Mouse (Mus musculus) intestine, embryonic 14.5 days (tissue): ENCODE measurements around the gene Vac14. TPM values are rescaled to one million over a fixed set of nuclear protein-coding genes. Genes with fewer than 3 reads are reported as not detected.

Source experiments
- ATAC-seq: fragments of 200-750 bp; cut with Nextera tagmentation; replicated peaks from 2 replicates; pipeline ENCODE4 v1.8.0; 2017; ENCODE audit warnings: low read depth, moderate number of reproducible peaks, moderate TSS enrichment, moderate library complexity; ENCODE audit not compliant: low FRiP score, low TSS enrichment
- DNase-seq: peaks from one replicate; pipeline ENCODE4 v3.0.0-alpha.2; 2018; ENCODE audit warnings: low spot score
- H3K27ac ChIP-seq: fragments of 300-500 bp; sonication (generic); 2 replicates; pipeline ENCODE4 v1.5.1; 2014; ENCODE audit warnings: low read depth, mild to moderate bottlenecking, control low read depth
- H3K27me3 ChIP-seq: fragments of 300-500 bp; sonication (generic); replicated peaks from 2 replicates; pipeline ENCODE4 v1.6.1; 2014; ENCODE audit warnings: low read length, control low read depth; ENCODE audit not compliant: control insufficient read depth, insufficient read depth
- H3K36me3 ChIP-seq: fragments of 300-500 bp; sonication (generic); 2 replicates; pipeline ENCODE4 v1.6.1; 2014; ENCODE audit warnings: low read length, control low read depth; ENCODE audit not compliant: control insufficient read depth, insufficient read depth
- H3K4me1 ChIP-seq: fragments of 300-500 bp; sonication (generic); replicated peaks from 2 replicates; pipeline ENCODE4 v1.6.1; 2014; ENCODE audit warnings: low read length, control low read depth, mixed read lengths; ENCODE audit not compliant: control insufficient read depth, insufficient read depth
- H3K4me2 ChIP-seq: fragments of 300-500 bp; sonication (generic); 2 replicates; pipeline ENCODE4 v1.6.1; 2014; ENCODE audit warnings: low read length
- H3K4me3 ChIP-seq: fragments of 300-500 bp; sonication (generic); 2 replicates; pipeline ENCODE4 v1.5.1; 2014; ENCODE audit warnings: low read depth, low read length, control low read depth, mixed read lengths
- H3K9ac ChIP-seq: fragments of 300-500 bp; sonication (generic); 2 replicates; pipeline ENCODE4 v1.6.1; 2014; ENCODE audit warnings: mild to moderate bottlenecking, low read length
- H3K9me3 ChIP-seq: fragments of 300-500 bp; sonication (generic); 2 replicates; pipeline ENCODE4 v1.6.1; 2016; ENCODE audit warnings: low read length, control low read depth; ENCODE audit not compliant: control insufficient read depth
- WGBS: fragments of 180-500 bp; shearing (Covaris S2); extraction: QIAGEN DNeasy Blood & Tissue Kit; methylation state at CpG from one replicate; pipeline ENCODE4 v1.1.7; 2014; 5-methylcytosine and 5-hydroxymethylcytosine counted together
- polyA plus RNA-seq: library from polyadenylated mRNA; unstranded; fragments of >200 nt; fragmentation: Nextera tagmentation; extraction: Ambion mirVana; gene quantifications from 2 replicates; pipeline ENCODE4 v1.2.1, GENCODE M21; 2014

Vac14 gene
- polyA plus RNA-seq, 1 experiment from 2014 or later: 27.2 TPM

DNA sequence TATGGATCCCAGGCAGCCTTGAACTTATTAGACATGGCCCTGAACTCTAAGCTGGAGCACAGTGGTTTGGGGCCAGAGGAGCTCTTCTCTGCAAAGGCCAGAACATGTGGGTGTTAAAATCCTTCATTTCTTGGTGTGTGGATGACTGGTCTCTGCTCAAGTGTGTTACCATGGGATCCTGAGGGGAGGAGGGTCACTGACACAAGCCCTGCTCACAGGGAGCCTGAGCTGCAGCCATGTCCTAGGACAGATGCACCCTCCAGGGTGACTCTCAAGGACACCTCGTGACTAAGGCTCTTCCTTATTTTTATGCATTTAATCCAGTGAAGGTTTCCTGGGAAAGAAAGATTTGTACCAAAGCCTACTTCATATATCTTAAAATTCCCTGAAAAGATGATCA is 79.7 kb downstream of the Vac14 start:
- Histone ChIP-seq H3K9me3 (no peaks in the 10 kb centered on the region), H3K27ac (no peak overlapping the region), H3K36me3 (no peaks in the 10 kb centered on the region; the same call in 1 of the 2 replicates), H3K4me3 (no peak overlapping the region), H3K4me2 (no peak overlapping the region), H3K27me3 (no peaks in the 10 kb centered on the region), H3K9ac (no peak overlapping the region), H3K4me1 (peaks cover 6% of the 10 kb centered on the region)
- DNase-seq (no peak), ATAC-seq (no peak)
- 74% methylated on average over 1 of the region's 1 CpGs for WGBS

DNA sequence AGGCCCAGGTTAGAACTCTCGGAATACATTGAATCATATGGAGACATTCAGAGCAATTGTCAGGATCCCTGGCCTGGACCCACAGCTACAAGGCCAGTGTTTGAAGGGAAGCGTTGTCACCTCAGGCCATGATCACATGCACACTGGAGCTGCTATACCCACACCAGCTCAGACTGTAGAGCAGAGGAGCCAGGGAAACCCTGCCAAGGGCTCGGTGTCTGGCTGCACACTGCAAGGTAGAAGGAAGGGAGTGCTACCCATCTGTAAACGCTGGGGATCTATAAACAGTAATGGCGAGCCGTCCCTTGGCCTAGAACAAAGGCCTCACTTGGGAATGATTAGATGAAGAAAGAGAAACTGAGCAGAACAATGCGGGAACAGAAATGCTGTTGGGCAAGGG is 81.1 kb downstream of the Vac14 start:
- 70% methylated on average over 7 of the region's 7 CpGs for WGBS
- H3K27ac ChIP-seq: no peak overlapping the region
- no peak overlapping the region for H3K9ac ChIP-seq
- no peak for DNase-seq
- no peak overlapping the region for H3K4me3 ChIP-seq
- no peaks in the 10 kb centered on the region for H3K27me3 ChIP-seq
- H3K4me2 ChIP-seq: no peak overlapping the region
- ATAC-seq: no peak
- H3K9me3 ChIP-seq: no peaks in the 10 kb centered on the region
- peaks cover 13% of the 10 kb centered on the region for H3K4me1 ChIP-seq
- H3K36me3 ChIP-seq: no peaks in the 10 kb centered on the region

DNA sequence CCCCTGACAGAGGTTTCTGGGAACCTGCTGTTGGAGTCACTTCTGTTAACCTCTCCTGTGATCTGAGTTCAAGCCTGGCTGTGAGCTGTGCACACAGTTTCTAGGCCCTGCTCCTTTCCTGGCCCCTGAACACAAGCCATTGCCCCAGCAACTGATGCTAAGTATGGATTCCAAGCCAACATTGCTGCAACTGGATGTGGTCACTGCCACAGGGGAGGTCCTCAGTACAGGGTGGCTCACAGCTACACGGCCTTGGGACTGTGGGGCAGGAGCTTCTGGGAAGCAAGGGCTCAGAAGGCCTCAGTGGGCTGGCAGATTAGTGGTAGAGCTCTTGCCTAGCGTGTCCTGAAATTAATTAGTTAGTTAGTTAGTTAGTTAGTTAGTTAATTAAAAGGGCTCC is 82.2 kb downstream of the Vac14 start:
- Histone ChIP-seq H3K9me3 (no peaks in the 10 kb centered on the region), H3K9ac (no peak overlapping the region), H3K4me1 (peaks cover 13% of the 10 kb centered on the region), H3K36me3 (no peaks in the 10 kb centered on the region), H3K27ac (no peak overlapping the region), H3K4me2 (no peak overlapping the region), H3K4me3 (no peak overlapping the region), H3K27me3 (no peaks in the 10 kb centered on the region)
- DNase-seq: no peak
- ATAC-seq: no peak
- WGBS: 91% methylated on average over 2 of the region's 2 CpGs

DNA sequence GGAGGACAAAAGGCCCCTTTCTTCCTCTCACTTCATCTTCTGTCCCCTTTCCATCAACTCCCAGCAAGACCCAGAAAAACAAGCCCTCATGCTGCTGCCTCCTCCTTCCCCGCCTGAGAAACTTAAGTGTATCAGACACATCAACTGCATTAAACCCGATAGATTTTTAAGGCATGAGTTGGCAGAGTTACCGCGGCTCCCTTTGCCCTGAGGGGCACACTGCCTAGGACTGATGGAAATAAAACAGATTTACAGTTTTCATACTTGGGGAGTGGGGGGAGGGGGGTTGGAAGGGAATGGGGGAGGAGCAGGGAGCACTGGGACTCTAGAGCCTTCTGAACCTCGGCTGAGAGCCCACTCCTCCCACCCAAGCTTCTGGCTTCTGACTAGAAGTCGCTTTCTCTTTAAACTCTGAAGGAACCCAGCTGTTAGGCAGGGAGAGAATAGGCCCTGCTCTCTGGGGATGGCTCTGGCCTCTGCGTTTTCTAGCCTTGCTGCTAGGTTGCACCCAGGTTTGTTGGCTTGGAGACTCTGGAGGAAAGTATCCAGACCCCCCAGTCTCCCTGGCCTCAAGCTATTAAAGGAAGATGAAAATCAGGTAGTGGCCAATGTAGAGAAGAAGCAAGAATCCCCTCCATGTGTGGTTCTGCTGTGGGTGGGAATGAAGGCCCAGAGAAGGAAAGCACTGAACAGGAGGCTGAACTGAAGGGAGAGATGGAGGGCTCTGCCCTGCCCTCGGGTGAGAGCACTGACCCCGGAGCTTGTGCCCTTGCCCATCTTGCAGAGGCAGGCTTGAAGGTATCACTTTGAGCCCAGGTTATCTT is 84.5 kb downstream of the Vac14 start:
- no peaks in the 10 kb centered on the region for H3K36me3 ChIP-seq
- no peaks in the 10 kb centered on the region for H3K9me3 ChIP-seq
- 33% methylated on average over 9 of the region's 9 CpGs for WGBS
- DNase-seq (no peak), ATAC-seq (peak; percentile 69)
- H3K27ac ChIP-seq: peak overlapping the region; percentile 78
- H3K4me1 ChIP-seq: peaks cover 13% of the 10 kb centered on the region
- no peaks in the 10 kb centered on the region for H3K27me3 ChIP-seq
- H3K9ac ChIP-seq: no peak overlapping the region
- H3K4me3 ChIP-seq: no peak overlapping the region
- no peak overlapping the region for H3K4me2 ChIP-seq

DNA sequence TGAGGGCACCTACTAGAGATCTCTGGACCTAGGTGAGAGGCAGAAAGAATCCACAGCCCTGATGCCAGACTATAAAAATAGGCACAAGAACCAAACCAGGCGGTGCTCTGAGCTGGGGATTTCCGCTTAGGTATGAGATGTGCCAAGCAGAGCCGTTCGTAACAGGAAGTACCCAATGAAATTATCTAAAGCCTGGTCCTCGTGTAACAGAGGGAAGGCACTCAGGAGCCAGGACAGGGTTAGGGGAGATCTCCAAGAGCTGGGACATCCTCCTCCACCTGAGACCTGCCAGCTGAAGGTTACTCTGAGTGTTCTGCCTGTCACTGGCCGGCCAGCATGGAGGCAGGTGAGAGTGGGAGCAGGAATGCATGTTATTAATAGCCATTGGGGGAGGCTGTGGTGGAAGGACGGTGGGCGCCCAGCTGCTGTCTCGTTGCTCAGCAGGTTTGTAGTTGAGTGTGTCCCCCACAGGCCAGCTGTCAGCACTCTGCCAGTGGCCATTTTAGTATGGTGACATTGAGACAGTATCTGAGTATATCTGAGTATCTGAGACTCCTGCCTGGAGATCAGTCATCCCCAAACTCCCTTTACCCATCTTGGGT is 85.2 kb downstream of the Vac14 start:
- H3K27ac ChIP-seq: peak overlapping the region; percentile 78
- ATAC-seq (no peak), DNase-seq (no peak)
- H3K27me3 ChIP-seq: no peaks in the 10 kb centered on the region
- H3K4me1 ChIP-seq: peaks cover 13% of the 10 kb centered on the region
- no peak overlapping the region for H3K9ac ChIP-seq
- 53% methylated on average over 9 of the region's 9 CpGs for WGBS
- no peaks in the 10 kb centered on the region for H3K36me3 ChIP-seq
- H3K4me2 ChIP-seq: no peak overlapping the region
- H3K9me3 ChIP-seq: no peaks in the 10 kb centered on the region
- no peak overlapping the region for H3K4me3 ChIP-seq

DNA sequence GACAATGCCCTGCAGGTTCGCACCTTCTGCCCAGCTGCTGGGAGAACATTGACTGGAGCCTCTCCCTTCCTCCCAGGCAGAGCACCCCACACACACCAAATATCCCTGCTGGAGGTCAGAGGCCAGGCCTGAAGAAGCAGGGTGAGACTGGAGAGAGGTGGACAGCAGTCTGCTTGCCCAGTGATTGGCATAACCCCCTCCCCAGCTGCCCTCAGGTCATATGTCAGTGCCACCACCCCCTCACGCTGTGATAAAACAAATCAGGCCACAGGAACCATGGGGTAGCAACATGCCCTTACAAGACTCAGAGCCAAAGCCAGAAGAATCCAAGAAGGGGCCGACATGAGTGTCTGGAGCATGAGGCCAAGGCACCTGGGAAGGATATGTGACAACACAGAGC is 85.7 kb downstream of the Vac14 start:
- H3K9me3 ChIP-seq: no peaks in the 10 kb centered on the region
- H3K27ac ChIP-seq: peak overlapping the region; percentile 78; the same call in 1 of the 2 replicates
- H3K9ac ChIP-seq: no peak overlapping the region
- no peak overlapping the region for H3K4me3 ChIP-seq
- H3K4me1 ChIP-seq: peaks cover 13% of the 10 kb centered on the region
- 87% methylated on average over 3 of the region's 3 CpGs for WGBS
- no peak overlapping the region for H3K4me2 ChIP-seq
- no peaks in the 10 kb centered on the region for H3K27me3 ChIP-seq
- H3K36me3 ChIP-seq: no peaks in the 10 kb centered on the region
- DNase-seq (no peak), ATAC-seq (no peak)

DNA sequence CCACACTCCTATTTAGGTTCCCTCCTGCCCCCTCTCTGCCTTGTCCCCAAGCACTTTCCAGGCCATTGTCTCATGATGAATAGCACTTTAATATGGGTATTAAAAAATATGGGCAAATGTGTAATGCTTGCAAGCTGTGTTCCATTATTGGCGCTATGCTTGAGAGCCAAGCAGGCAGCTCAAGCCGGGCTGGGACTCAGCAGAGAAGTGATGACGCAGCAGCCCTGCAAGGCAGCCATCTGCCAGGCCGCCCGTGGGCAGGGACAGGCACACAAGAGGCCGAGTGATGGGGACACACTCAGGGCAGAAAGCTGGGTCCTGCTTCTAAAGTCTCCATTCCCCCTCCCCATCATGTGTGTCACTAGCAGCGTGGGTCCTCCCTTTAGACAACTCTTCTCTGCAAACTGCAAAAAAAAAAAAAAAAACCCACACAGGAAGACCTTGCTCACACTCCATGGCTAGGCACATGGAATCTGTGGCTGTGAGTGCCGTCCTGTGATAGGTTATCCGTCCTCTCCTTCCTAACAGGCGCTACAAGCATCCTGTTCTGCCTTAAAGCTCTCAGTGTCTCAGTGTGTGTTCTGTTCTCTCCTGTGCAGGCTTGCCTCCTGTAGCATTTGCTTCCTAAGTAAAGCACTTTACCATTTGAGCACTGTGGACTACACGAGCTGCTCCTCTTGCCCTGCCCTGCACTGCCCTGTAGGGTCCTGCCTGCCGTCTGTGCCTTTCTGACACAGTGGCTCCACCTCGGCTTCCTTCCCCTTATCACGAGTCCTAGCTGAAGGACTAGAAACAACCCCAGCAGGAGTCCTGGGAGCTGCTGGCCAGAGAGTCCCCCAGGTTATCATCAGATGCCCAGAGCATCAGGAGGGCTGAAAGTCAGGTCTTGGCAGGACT is 87.3 kb downstream of the Vac14 start:
- no peak overlapping the region for H3K4me2 ChIP-seq
- WGBS: 72% methylated on average over 14 of the region's 14 CpGs
- H3K27ac ChIP-seq: no peak overlapping the region
- H3K27me3 ChIP-seq: no peaks in the 10 kb centered on the region
- no peaks in the 10 kb centered on the region for H3K9me3 ChIP-seq
- ATAC-seq (no peak), DNase-seq (no peak)
- H3K4me1 ChIP-seq: peaks cover 21% of the 10 kb centered on the region
- no peaks in the 10 kb centered on the region for H3K36me3 ChIP-seq
- no peak overlapping the region for H3K4me3 ChIP-seq
- no peak overlapping the region for H3K9ac ChIP-seq

DNA sequence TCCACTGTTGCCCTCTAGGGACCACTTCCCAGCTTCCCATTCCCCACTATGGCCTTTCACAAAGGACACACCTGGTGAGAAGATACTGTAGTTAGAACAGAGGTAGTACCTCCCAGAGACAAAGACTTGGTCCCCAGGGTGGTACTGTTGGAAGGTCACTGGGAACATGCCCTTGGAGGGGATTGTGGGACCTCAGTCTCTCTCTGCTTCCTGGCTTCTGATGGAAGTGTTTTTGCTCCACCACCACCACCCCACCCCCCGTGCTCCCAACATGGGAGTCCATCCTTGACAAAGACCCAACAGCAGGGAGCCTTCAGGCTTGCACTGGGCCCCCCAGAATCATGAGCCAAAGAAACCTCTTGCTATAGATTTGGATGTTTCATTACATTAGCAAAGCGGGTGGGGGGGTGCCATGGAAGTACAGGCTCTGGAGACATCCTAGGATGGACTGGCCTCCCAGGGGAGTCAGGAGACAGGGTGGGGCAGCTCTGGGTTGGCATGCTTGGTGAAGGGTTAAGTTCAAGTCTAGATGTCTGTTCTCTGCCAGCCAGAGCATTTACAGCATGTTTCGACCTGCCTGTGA is 88.0 kb downstream of the Vac14 start:
- Histone ChIP-seq H3K27me3 (no peaks in the 10 kb centered on the region), H3K9ac (no peak overlapping the region), H3K4me3 (no peak overlapping the region), H3K27ac (no peak overlapping the region), H3K9me3 (no peaks in the 10 kb centered on the region), H3K36me3 (0 out of 2 replicates have a peak, but pooled peaks cover 3% of the 10 kb centered on the region), H3K4me2 (no peak overlapping the region), H3K4me1 (peaks cover 28% of the 10 kb centered on the region)
- DNase-seq: no peak
- no peak for ATAC-seq
- WGBS: 91% methylated on average over 3 of the region's 3 CpGs
